Mouse (Mus musculus) mesoderm, embryonic 11.5 days (tissue): ENCODE results near the gene Lrrc7.
"Not testable (repeated sequence)": the region's sequence is repeated elsewhere in the genome, so short reads cannot be mapped to it uniquely, and the experiment has no call there.

ENCODE experiments used
- DNase-seq: peaks from one replicate; pipeline ENCODE4 v3.0.0-alpha.2; 2012; ENCODE audit warnings: low read depth, low spot score

Lrrc7 gene

DNA sequence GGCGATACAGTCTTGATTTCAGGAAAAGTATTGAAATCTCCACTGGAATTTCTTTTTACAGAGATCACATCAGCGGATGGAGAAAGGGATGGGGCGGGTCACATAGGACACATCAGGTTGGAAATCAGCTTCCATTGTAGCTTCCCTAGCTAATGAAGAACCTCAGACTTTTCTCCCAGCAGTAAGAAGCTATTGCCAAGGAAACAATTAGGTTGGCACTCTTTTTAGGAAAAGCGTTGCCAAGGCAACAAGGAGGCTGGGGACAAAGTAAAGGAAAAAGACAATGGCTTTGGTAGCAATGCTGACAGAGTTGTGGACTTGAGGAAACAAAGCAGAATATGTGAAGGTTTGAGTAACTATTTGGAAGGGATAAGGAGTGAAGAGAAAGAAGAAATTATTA is 393.6 kb downstream of the Lrrc7 start:
- DNase-seq: no peak

DNA sequence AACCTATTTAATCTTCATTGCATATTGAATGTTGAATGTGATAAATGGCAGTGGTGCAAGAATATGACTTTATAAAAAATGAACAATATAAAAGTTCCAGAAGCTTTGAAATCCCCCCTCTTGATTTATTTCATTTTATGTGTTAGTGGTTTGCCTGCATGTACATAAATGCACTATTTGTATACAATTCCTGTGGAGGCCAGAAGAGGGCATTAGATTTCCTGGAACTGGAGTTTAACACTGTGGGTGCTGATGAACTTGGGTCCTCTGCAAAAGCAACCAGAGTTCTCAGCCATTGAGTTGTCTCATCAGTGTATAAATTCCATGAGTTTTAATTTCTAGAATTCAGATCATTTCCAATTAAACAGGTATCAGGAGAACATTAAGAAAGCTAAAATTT is 397.0 kb downstream of the Lrrc7 start:
- no peak for DNase-seq

DNA sequence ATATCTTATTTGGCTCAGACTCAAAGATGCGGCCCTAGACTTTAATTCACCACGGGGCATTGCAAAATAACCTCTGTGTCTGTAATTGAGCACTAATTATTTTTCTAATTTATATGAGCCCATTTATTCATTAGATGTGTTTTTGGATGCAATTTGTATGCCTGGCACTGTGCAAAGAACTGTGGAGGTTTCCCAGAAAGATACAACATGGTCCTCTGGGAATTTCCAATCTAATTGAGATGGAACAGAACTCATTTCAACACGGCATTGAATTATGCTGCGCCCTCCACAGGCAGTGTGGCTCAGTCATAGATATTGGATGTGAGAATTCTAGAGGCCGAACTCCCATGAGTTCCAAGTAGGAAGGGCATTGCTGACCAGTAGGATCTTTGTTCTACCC is 397.6 kb downstream of the Lrrc7 start:
- no peak for DNase-seq

DNA sequence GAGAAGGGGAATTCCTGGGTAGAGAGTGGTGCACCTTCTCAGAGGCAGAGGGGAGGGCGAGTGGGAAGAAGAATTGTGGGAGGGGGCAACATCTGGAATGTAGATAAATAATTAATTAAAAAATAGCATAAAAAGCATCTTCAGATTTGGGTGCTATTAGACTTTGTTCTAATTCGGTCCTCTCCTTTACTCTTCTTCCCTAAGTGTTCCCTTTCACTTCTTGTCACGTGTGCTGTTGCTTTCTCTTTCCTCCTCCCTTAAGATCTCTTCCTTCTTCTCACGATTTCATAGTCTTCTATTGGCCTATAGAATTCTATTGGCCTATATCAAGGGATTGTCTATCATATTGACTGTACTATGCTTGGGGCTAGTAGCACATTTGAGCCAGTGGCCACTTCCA is 398.9 kb downstream of the Lrrc7 start:
- no peak for DNase-seq

DNA sequence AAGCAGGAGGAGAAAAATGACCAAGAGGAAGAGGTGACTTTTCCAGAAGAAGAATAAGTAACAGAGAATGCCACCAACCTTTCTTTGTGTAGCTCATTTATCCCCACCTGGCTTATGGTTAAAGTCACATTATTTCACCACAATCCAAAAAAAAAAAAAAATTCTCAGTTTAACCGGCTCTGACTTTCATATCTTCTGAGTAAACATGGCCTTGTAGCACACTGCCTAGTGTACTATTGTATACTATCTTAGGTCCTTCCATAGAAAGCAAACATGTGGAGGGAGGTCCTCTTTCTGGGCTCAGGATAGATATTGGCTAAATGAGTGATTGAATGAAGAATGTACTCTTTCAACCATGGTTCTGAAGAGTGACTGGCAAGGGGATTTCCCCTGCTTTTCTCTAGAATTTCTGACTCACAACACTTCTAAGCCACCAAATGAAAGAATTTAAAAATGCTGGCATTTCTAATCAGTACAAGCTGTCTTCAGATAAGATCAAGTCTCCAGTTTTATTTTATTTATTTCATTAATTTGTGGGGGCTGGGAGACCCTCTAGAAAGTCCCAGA is 400.0 kb downstream of the Lrrc7 start:
- DNase-seq: no peak

DNA sequence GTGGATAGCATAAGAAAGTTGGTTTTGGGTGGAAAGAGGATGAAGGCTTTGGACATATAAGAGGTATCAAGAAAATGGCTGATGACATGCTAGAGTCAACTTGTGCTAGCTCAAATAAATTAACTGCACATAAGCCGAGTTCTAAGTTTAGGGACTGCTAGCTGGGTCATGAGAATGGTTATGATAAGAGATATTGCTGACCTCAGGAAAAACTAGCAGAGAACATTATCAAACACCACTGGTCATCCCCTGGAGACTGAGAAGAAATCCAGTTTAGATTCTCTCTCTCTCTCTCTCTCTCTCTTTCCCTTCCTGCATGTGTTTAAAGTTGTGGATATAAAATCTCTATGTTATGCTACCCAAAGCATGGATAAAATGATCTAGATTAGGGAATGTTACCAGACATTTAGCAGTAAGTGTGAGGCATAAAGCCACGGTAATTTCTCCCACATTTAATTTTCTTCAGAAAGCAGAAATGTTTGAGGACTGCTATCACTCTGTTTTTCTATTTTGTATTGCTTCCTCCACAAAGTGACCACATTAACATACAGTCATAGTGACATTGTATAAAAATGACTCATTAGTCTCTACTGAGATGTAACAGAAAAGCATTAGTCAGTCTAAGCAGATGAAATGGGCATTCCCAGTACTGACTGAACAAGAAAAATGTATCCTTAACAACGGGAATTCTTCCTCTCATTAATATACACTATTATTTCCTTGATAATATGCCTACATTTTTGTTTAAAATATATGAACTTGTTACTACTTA is 406.3 kb downstream of the Lrrc7 start:
- DNase-seq: no peak

DNA sequence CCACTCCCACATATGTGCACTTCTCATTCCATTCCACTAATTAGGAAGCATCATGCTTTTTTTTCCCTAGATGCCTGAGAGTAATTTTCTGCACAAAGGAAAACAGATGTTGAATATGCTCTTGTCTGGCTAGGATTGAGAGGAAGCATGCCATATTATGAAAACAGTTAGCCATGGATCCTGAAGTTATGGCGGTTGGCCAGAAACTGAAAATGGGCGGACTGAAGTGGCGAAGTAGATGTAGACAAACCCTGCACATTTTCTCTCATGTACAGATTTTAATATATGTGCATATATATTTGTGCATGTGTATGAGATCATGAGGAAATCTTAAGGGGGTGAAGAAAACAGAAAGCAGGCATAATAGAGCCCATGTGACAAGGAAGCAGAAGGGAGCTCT is 407.9 kb downstream of the Lrrc7 start:
- DNase-seq: no peak

DNA sequence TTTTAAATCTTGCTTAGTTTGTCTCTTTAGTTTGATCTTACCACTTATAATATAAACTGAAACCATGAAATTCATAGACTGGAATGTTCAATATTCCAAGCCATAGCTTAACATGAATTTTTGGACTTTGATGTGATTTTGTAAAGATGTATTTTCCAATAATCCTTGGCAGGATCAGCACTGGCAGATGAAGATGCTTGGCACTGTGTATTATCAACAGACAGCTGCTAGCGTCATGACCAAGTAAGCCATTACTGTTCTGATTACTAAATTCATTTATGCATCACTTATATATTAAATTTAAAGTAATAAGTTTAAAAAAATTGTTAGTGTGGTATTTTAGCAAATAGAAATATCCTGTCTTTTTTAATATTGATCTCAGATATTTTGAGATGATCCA is 413.0 kb downstream of the Lrrc7 start:
- DNase-seq: no peak

DNA sequence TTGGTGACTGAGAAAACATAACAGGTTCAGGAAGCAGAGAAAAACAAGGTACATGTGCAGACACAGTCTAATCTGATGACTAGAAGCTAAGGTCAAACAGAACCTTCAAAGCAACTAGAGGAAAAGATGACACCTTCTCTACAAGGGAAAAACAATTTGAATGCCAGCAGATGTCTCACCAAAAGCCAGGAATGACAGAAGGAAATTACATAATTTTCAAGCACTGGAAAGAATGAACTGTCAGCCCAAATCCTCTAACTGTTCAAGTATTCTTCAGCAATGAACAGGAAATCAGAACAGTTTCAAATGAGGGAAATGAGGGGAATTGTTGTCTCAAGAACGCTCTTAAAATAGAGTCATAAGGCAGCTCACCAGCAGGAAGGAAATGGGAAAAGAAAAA is 421.4 kb downstream of the Lrrc7 start:
- DNase-seq: no peak

DNA sequence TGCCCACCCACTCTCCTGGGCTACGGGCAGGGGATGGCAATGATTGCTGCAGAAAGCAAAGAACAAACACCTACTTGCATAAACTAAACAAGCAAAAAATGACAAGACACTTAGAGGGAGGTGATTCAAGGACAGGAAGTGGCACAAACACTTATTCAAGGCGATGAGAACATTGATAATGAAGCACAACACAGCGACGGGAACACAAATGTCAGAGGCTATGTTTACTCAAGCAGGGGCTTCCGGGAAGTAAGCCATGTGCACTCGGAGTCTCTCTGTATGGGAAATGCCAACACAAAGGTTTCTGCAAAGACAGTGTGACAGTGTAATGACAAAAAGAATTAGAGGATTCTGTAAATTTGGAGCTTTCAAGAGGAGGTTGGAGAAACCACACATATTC is 424.2 kb downstream of the Lrrc7 start:
- no peak for DNase-seq

DNA sequence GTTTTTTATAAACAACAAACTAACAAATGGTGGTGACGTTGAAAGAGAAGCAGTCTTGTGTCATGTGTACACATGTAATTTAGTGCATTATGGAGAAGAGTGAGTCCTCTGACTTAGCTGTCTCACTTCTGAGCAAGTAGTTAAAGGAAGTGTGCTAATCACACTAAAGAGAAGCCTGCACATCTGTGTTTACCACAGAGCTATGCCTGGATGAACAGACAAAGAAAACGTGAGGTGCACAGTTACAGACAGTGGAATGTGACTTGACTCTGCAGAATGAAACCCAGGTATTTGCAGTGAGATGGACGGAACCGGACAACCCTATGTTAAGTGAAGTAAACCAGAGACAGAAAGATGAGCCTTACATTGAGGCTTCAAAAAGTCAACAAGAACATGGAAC is 430.3 kb downstream of the Lrrc7 start:
- DNase-seq: no peak

DNA sequence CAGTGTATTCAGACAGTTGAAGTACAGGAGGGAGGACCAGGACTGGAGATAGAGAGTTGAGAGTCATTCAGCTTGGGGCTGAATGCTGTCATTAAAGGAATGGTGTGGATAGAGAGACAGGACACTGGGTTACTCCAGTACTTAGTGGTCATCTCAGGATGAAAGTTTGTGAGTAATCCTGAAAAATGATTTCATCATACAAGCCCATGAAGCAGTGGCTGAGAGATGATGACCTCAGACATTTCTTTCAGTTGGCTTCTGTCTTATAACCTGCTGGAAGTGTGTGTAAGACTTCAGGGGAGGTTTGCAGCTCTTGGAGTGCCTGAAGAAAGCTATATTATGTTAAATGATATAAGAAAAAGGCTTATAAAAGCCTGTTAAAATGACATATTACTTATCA is 430.8 kb downstream of the Lrrc7 start:
- DNase-seq: no peak

DNA sequence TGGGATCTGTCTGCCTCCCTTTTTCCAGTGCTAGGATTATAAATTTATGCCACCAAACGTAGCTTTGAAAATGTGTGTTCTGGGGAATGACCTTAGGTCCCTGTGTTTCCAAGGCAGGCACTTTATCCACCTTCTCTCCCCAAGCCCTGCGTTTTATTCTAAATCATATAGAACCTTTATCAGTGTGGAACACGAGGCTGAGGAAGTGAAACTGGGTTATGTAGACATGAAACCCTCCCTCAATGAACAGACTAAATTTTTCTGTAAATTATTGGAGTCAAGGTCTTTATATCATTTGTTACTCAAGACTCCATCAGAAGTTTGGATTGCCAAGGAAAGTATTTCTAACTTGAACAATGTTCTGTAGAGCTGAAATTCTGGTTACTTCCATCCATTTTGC is 439.1 kb downstream of the Lrrc7 start:
- no peak for DNase-seq

DNA sequence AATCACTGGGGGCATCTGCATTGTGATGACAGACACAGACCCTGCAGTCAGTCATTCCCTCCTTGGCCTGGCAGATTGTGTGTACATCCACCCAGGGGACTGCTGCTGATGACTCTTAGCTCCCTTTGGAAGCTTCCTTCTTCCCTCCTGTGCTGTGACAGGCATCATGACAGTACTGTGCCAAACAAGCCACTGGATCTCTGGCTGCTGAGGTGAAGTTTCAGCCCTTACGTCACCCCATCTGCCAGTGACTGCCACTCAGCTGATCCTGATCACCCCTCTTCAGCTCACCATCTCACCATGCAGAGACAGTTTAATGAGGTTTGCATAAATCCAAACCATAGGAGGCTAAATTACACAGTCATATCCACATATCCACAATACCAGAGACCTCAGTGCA is 456.8 kb downstream of the Lrrc7 start:
- DNase-seq: no peak

DNA sequence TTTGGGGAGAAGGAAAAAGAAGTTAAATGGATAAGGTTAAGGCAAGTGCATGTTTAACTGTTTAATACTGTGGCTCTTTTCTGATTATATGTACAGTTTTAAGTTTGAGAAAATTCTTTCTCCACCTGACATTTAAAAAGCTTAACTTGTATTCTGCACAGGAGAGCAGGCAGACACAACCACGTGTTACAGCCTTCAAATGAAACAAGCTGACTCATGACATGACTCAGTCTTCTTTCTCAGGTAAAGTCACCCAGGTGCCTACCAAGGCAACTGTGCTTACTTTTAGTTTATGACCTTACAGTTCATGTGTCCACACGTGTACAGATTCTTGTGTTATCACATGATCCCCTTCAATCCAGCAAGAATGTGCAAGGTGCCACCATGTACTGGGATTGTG is 458.6 kb downstream of the Lrrc7 start:
- no peak for DNase-seq

DNA sequence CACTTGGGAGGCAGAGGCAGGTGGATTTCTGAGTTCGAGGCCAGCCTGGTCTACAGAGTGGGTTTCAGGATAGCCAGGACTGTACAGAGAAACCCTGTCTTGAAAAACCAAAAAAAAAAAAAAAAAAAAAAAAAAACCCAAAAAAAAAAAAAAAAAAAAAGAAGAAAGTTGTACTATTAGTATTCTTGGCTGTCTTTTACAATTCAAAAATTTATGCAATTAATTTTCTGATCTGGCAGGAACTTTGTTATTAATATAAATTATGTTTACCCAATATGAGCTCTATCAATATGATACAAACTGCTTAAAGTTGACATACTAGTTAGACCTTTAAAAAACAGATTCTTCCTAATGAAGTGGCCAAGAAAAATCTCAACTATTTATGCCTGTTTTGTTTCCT is 459.5 kb downstream of the Lrrc7 start:
- DNase-seq: not testable (repeated sequence)

DNA sequence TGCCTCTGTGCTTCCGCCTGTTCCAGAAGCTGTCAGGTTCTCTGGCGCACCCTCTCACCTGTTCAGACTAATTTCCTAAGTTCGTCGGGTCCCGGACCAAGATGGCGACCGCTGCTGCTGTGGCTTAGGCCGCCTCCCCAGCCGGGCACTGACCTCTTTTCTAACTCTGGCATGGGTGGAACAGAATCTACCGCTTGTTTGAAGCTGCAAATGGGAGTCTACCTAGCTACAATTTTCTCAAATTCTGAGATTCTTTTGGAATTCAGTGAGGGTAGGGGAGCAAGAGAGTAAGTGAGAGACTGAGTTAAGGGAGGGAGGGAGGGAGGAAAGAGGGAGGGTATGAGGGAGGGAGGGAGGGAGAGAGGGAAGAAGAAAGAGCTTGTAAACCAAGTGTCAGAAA is 460.0 kb downstream of the Lrrc7 start:
- DNase-seq: not testable (repeated sequence)

DNA sequence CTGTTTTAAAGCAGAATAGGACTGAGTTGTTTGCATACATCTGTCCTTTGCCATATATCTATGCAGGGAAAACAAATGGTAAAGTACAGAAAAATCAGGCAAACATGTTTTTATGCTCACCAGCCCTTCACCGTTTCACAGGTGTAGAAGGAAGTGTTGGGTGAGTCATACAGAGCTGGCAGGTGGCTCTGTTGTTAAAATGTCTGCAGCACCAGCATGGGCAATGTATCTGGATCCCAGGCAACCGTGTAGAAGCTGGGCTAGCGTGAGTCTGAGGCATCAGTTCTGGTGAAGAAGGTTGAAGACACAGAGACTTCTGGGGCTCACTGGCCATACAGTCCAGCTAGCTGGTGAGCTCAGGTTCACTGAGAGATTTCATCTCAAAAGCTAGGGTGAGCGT is 468.1 kb downstream of the Lrrc7 start:
- no peak for DNase-seq

DNA sequence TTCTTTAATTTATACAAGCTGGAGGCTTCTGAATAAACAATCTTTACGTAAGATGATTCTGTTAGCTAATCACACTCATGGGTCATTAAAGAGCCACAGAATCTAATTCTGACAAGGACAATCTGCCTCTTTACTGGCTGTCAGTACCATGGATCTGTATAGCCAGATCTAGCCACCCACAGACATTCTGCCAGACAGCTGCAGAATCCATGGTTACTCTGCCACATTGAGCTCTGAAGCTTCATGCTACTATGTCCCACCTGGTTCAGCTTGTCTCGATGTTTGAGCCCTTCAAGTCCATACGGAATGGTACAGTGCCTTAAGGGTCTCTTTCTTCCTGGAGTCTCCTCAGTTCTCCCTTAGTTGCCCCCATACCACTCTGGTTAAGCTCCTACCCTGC is 470.4 kb downstream of the Lrrc7 start:
- DNase-seq: no peak

DNA sequence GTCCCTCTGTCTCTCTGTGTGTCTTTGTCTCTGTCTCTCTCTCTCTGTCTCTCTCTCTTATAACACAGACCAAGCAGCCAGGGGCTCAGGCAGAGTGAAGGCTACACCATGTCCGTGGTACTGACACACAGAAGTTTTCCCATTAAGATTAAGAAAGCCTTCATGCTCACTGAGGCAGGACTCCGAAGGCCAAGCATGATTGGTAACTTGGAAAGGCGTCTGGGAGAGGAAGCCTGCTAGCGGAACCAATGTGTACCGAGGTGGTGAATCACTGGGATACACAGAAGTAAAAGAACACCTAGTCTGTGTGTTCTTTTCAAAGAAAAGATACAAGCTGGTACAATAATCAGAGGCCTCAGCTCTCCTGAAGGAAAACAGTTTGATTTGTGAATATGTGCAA is 484.2 kb downstream of the Lrrc7 start:
- DNase-seq: no peak

DNA sequence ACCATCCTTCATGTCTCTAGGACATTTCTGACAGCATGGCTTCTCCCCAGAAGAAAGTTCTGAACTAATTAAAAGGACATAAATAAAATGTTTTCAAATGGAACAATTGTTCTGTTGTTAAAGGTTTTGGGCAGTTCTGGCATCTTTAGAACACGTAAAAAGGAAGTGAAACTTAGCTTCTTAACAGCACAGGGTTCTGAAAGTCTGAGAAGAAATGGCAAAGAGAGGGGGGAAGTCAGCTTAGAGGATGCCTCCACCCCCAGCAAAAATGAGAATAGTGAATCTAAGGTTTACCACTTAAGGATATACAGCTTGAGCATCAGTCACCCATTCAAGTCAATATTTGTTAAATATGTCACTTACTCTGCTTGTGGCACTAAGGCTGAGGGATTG is 484.6 kb downstream of the Lrrc7 start:
- no peak for DNase-seq

DNA sequence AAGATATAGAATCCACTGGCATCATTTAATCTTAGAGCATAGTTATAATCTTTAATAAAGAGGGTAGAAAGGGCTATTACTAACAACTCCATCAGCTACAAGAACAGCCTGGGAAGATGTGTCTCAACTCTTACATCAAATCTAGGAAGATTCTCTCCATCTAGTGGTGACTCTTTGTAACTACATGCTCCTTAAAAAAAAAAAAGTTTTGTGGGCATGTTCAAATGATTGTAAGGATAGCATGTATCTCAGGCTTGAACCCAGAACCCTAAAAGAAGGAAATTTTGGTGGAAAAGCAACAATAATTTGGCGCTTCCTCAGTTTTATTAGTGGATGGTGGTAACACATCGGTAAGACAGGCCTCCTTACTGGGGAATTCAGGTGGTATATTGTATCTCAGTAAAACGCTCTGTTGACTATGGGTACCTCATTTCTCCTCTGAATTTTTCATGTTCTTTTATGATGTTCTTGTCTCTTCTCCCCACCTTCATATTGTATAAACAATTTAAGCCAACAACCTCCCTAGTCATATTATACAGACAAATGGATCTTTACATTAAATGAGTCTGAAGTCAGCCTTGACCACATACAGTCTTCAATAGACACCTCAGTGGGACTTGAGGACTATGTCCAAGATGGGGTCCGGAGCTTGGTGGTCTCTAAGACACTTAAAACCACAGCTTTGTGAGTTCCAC is 485.2 kb downstream of the Lrrc7 start:
- peak; percentile 55 for DNase-seq

DNA sequence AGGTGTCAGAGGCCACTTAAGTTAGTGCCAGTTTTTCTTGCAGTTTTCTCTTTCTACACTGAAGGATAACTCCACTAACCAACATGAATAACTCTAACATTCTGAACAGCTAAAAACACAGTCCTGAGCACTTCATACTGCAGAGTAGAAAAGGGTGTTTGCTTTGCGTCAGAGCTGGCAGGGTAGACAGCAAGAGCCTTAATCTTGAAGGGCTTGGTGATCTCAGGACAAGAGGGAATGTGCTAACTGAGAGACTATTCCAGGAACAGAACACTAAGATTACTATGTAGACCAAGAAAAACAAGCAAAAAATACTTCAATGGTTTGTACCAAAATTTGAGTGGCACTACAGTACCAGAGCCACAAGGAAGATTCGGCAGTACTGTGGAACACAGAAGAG is 487.0 kb downstream of the Lrrc7 start:
- DNase-seq: no peak
